Mouse (Mus musculus): Measurements from ENCODE around the gene Sox10.

DNA sequence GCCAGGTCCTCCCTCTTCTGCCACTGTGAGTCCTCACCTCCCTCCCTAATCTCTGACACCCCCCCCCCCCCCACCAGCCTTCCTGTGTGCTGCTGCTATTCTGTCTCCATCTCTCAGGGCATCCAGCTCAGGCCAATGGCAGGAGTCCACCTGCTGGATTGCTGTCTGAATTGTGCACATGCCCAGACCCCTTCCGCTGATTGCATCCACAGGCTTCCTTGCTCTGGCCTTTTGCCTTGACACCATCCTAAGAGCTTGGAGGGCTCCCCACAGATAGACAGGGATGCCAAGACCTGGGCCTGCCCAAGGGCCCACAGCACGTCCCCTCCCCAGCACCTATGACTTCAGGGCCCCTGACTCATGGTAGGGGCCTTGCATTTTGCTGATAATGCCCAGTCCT lies 45.3 kb upstream of the Sox10 start:
- TF ChIP-seq CTCF (IDR thresholded peaks at IDR 0.05; ENCODE audit: low read depth), result no peak
- no peak for TF ChIP-seq EP300 (IDR thresholded peaks at IDR 0.05; ENCODE audit: low read depth)
